Mouse (Mus musculus): ENCODE measurements at regions not wholly inside any gene's neighbourhood (a gene's known extent, or its start where the extent isn't known, plus 50 kb on each side); places are given as distances from the start of the nearest gene placed in this dataset.

GRCm38 (mm10) chr14:87327841-87328240 is 88.6 kb upstream of the Tdrd3 start:
- no peak for TF ChIP-seq POLR2A (IDR thresholded peaks at IDR 0.05; ENCODE audit: insufficient read length, low read depth)
- no peak for TF ChIP-seq POLR2AphosphoS2 (IDR thresholded peaks at IDR 0.05; ENCODE audit: insufficient read length, low read depth)
- no peak for TF ChIP-seq TCF3 (IDR thresholded peaks at IDR 0.05; ENCODE audit: insufficient read length, low read depth)
- no peak for TF ChIP-seq E2F4 (IDR thresholded peaks at IDR 0.05; ENCODE audit: insufficient read depth)
- TF ChIP-seq REST (IDR thresholded peaks at IDR 0.05; ENCODE audit: insufficient read depth, insufficient read length): no peak
- TF ChIP-seq MYOD1 (IDR thresholded peaks at IDR 0.05; ENCODE audit: control insufficient read depth in 1 of 3, insufficient read length in 2 of 3, low read depth in 2 of 3): no peak
- no peak for TF ChIP-seq TCF12 (IDR thresholded peaks at IDR 0.05; ENCODE audit: insufficient read depth, poor library complexity, severe bottlenecking)
- TF ChIP-seq MYOG (IDR thresholded peaks at IDR 0.05; ENCODE audit: control insufficient read depth in 1 of 3, insufficient read depth in 1 of 3, insufficient read length in 2 of 3, low read depth in 2 of 3): no peak

All from myocyte (in vitro differentiated cells).